Mouse (Mus musculus): ENCODE measurements at regions not wholly inside any gene's neighbourhood (a gene's known extent, or its start where the extent isn't known, plus 50 kb on each side); places are given as distances from the start of the nearest gene placed in this dataset.

DNA sequence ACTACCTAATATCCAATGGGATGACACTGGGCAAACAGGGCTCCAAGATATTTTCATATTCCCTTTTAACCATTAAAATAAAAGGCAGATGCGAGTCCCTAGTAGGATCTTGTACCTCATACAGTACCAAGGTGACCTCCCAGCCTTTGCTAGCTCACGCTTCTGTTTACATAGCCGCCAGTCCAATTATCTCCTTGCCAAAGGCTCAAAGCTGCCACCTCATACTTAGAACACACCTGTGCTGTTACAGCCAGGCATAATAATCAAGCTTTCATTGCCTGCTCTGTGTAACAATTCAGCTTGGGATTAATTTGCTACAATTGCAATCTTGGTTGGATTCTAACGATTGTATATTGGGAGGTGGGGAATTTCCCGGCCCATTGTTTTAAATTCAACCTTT, 97.0 kb upstream of the Mpp6 start:
- H3K4me1 ChIP-seq (replicated peaks; ENCODE audit: control insufficient read depth, insufficient read depth) = no peaks in the 10 kb centered on the region
- no peak overlapping the region for H3K9ac ChIP-seq (ENCODE audit: low read length)
- ATAC-seq (ENCODE audit: low FRiP score, low TSS enrichment) (no peak), DNase-seq (ENCODE audit: low spot score) (no peak)
- 47% methylated on average over 5 of the region's 5 CpGs for WGBS
- H3K36me3 ChIP-seq (ENCODE audit: control insufficient read depth, insufficient read depth, low read length) = no peaks in the 10 kb centered on the region
- H3K27me3 ChIP-seq (ENCODE audit: control insufficient read depth, insufficient read depth, low read length) = no peaks in the 10 kb centered on the region
- no peak overlapping the region for H3K27ac ChIP-seq (replicated peaks)
- TF ChIP-seq EP300 (optimal IDR thresholded peaks at IDR 0.05) = no peak
- TF ChIP-seq CTCF (IDR thresholded peaks at IDR 0.05; ENCODE audit: low read depth) = no peak
- H3K4me3 ChIP-seq (ENCODE audit: low read depth, low read length) = no peak overlapping the region
- no peak overlapping the region for H3K4me2 ChIP-seq (replicated peaks; ENCODE audit: low read depth)
- H3K9me3 ChIP-seq (ENCODE audit: control insufficient read depth, low read length) = no peaks in the 10 kb centered on the region

DNA sequence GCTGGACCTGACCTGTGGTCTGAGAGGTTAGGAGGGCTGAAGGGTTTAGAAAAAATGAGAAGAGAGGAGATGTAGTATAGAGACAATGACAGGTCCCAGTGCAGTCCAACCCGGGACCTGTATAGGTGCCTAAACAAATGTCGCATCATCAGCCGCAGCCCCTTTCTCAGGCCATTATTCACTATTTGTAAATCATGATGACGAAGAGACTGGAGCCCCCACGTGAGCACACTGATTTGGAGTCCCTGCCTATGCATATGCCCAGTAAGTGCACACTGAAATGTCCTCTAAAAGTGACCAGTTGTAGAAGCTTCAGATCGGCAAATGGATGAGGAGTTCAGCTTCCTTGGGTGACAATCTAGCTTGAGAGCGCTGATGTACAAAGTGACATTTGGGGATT, 96.2 kb upstream of the Mpp6 start:
- H3K4me1 ChIP-seq (replicated peaks; ENCODE audit: control insufficient read depth, insufficient read depth) = no peaks in the 10 kb centered on the region
- no peaks in the 10 kb centered on the region for H3K9me3 ChIP-seq (ENCODE audit: control insufficient read depth, low read length)
- TF ChIP-seq EP300 (optimal IDR thresholded peaks at IDR 0.05) (no peak), CTCF (IDR thresholded peaks at IDR 0.05; ENCODE audit: low read depth) (no peak)
- H3K36me3 ChIP-seq (ENCODE audit: control insufficient read depth, insufficient read depth, low read length) = no peaks in the 10 kb centered on the region
- H3K4me3 ChIP-seq (ENCODE audit: low read depth, low read length) = no peak overlapping the region
- DNase-seq (ENCODE audit: low spot score) (no peak), ATAC-seq (ENCODE audit: low FRiP score, low TSS enrichment) (no peak)
- H3K27me3 ChIP-seq (ENCODE audit: control insufficient read depth, insufficient read depth, low read length) = no peaks in the 10 kb centered on the region
- no peak overlapping the region for H3K9ac ChIP-seq (ENCODE audit: low read length)
- no peak overlapping the region for H3K4me2 ChIP-seq (replicated peaks; ENCODE audit: low read depth)
- no peak overlapping the region for H3K27ac ChIP-seq (replicated peaks)
- 82% methylated on average over 7 of the region's 7 CpGs for WGBS

- WGBS = 80% methylated on average over 6 of the region's 6 CpGs
- H3K4me3 ChIP-seq (ENCODE audit: low read depth, low read length) = no peak overlapping the region
- no peaks in the 10 kb centered on the region for H3K27me3 ChIP-seq (ENCODE audit: control insufficient read depth, insufficient read depth, low read length)
- H3K9ac ChIP-seq (ENCODE audit: low read length) = no peak overlapping the region
- ATAC-seq (ENCODE audit: low FRiP score, low TSS enrichment) (no peak), DNase-seq (ENCODE audit: low spot score) (no peak)
- H3K27ac ChIP-seq (replicated peaks) = no peak overlapping the region
- H3K9me3 ChIP-seq (ENCODE audit: control insufficient read depth, low read length) = no peaks in the 10 kb centered on the region
- TF ChIP-seq CTCF (IDR thresholded peaks at IDR 0.05; ENCODE audit: low read depth) (no peak), EP300 (optimal IDR thresholded peaks at IDR 0.05) (no peak)
- no peaks in the 10 kb centered on the region for H3K36me3 ChIP-seq (ENCODE audit: control insufficient read depth, insufficient read depth, low read length)
- H3K4me1 ChIP-seq (replicated peaks; ENCODE audit: control insufficient read depth, insufficient read depth) = no peaks in the 10 kb centered on the region
- no peak overlapping the region for H3K4me2 ChIP-seq (replicated peaks; ENCODE audit: low read depth)
Observed at GRCm38 (mm10) chr6:50027981-50028380, 82.1 kb upstream of the Mpp6 start.

DNA sequence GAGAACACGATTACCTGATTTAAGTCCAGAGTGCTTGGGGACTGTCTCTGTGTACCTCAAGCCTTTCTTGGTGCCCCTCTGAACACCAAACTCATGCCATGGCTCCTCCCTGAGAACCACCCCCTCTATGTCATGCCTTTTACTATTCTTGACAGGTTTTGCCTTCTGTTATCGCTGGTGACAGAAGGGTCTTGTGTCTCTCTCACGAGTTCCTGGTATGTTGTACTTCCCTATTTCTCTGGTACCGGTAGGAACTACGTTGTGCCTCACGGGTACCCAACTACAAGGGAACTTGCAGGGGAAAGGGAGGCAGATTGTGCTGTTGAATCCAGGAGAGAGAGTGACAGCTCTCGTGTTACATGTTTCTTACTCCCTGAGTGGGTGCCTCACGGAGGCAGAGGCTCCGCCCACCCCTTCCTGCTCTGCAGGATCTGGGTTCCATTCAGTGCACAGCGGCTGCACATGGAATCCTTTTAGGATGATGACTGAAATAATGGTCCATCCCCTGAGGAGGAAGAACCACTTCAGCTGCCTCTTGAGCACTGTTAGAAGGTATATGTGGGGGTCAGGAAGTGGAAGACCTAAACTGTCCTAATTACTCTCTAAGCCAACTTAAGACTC, 80.0 kb upstream of the Mpp6 start:
- DNase-seq (ENCODE audit: low spot score) (no peak), ATAC-seq (ENCODE audit: low FRiP score, low TSS enrichment) (no peak)
- Histone ChIP-seq H3K4me2 (replicated peaks; ENCODE audit: low read depth) (no peak overlapping the region), H3K27ac (replicated peaks) (no peak overlapping the region), H3K27me3 (ENCODE audit: control insufficient read depth, insufficient read depth, low read length) (no peaks in the 10 kb centered on the region), H3K9ac (ENCODE audit: low read length) (no peak overlapping the region), H3K9me3 (ENCODE audit: control insufficient read depth, low read length) (no peaks in the 10 kb centered on the region), H3K4me3 (ENCODE audit: low read depth, low read length) (no peak overlapping the region), H3K4me1 (replicated peaks; ENCODE audit: control insufficient read depth, insufficient read depth) (no peaks in the 10 kb centered on the region), H3K36me3 (ENCODE audit: control insufficient read depth, insufficient read depth, low read length) (no peaks in the 10 kb centered on the region)
- WGBS = 61% methylated on average over 10 of the region's 10 CpGs
- no peak for TF ChIP-seq EP300 (optimal IDR thresholded peaks at IDR 0.05)
- no peak for TF ChIP-seq CTCF (IDR thresholded peaks at IDR 0.05; ENCODE audit: low read depth)

DNA sequence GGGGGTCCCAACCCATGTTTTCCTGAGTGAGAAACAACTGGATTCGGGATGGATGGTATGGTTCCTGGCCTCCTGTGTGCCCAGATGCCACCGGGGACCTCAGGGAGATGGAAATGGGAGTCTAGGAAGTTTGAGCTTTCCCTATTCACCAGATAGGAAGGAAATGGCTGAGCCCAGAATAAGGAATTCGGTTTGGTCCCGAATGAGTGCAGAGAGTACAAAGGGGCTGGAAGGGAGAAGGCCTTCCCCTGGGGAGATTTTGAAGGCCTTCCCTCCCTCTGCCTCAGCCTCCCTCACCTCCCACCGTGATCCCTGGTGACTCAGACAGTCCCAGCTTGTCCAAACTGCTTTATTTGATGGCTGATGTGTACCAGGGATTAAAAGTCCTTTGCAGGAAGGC, 78.7 kb upstream of the Mpp6 start:
- Histone ChIP-seq H3K4me3 (ENCODE audit: low read depth, low read length) (no peak overlapping the region), H3K4me1 (replicated peaks; ENCODE audit: control insufficient read depth, insufficient read depth) (no peaks in the 10 kb centered on the region), H3K4me2 (replicated peaks; ENCODE audit: low read depth) (no peak overlapping the region), H3K9me3 (ENCODE audit: control insufficient read depth, low read length) (no peaks in the 10 kb centered on the region), H3K27me3 (ENCODE audit: control insufficient read depth, insufficient read depth, low read length) (no peaks in the 10 kb centered on the region), H3K36me3 (ENCODE audit: control insufficient read depth, insufficient read depth, low read length) (no peaks in the 10 kb centered on the region), H3K27ac (replicated peaks) (no peak overlapping the region), H3K9ac (ENCODE audit: low read length) (no peak overlapping the region)
- 72% methylated on average over 5 of the region's 5 CpGs for WGBS
- ATAC-seq (ENCODE audit: low FRiP score, low TSS enrichment) (no peak), DNase-seq (ENCODE audit: low spot score) (no peak)
- TF ChIP-seq EP300 (optimal IDR thresholded peaks at IDR 0.05) = no peak
- no peak for TF ChIP-seq CTCF (IDR thresholded peaks at IDR 0.05; ENCODE audit: low read depth)

DNA sequence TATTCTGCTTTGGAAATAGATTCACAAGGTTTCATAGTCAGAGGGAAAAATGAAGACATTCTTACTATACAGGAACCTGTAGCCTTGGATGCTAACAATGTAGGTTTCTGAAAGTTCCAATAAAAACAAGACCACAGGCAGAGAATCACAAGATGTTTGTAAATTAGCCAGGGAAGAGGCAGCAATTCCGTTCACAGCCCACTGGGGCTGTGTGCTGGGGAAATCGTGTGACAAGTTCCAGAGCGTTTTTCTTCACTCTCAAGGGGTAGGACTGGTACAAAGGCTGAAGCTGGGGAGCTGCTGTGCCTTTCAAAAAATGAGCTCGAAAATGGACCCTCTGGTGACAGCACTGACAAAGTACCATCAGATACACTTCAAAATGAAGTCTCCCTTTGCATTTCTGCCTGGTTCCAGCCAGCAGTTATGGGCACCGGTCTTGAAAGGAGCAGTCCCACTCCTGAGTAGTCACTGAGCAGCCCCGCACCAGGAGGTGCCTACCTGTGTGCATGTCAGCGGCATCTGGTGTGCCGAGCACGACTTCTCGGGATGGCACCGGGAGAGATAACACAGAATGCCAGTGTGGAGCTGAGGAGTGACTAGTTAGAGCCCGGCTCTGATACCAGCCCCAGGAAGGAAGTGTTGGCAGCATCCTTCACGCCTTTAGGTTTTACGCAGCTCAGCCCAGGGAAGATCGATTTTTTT, 77.0 kb upstream of the Mpp6 start:
- H3K4me1 ChIP-seq (replicated peaks; ENCODE audit: control insufficient read depth, insufficient read depth) = no peaks in the 10 kb centered on the region
- H3K36me3 ChIP-seq (ENCODE audit: control insufficient read depth, insufficient read depth, low read length) = no peaks in the 10 kb centered on the region
- no peaks in the 10 kb centered on the region for H3K9me3 ChIP-seq (ENCODE audit: control insufficient read depth, low read length)
- H3K27me3 ChIP-seq (ENCODE audit: control insufficient read depth, insufficient read depth, low read length) = no peaks in the 10 kb centered on the region
- no peak overlapping the region for H3K27ac ChIP-seq (replicated peaks)
- DNase-seq (ENCODE audit: low spot score) (no peak), ATAC-seq (ENCODE audit: low FRiP score, low TSS enrichment) (no peak)
- H3K4me2 ChIP-seq (replicated peaks; ENCODE audit: low read depth) = no peak overlapping the region
- H3K4me3 ChIP-seq (ENCODE audit: low read depth, low read length) = no peak overlapping the region
- 62% methylated on average over 15 of the region's 15 CpGs for WGBS
- no peak overlapping the region for H3K9ac ChIP-seq (ENCODE audit: low read length)
- no peak for TF ChIP-seq CTCF (IDR thresholded peaks at IDR 0.05; ENCODE audit: low read depth)
- no peak for TF ChIP-seq EP300 (optimal IDR thresholded peaks at IDR 0.05)
